Mouse (Mus musculus) kidney, postnatal 0 days (tissue): ENCODE measurements at regions not wholly inside any gene's neighbourhood (a gene's known extent, or its start where the extent isn't known, plus 50 kb on each side); places are given as distances from the start of the nearest gene placed in this dataset.
A peak's percentile ranks its signal among the peaks of the same experiment; 100 is the strongest.

ENCODE experiments used
- ATAC-seq: fragments of 200-750 bp; cut with Nextera tagmentation; replicated peaks from 2 replicates; pipeline ENCODE4 v1.8.0; 2017; ENCODE audit warnings: low read depth, moderate number of reproducible peaks, moderate TSS enrichment, moderate library complexity; ENCODE audit not compliant: low FRiP score
- DNase-seq: peaks from one replicate; pipeline ENCODE4 v3.0.0-alpha.2; 2016; ENCODE audit warnings: low spot score
- H3K27ac ChIP-seq: fragments of 300-500 bp; sonication (generic); 2 replicates; pipeline ENCODE4 v1.5.1; 2014; ENCODE audit warnings: mild to moderate bottlenecking
- H3K27me3 ChIP-seq: fragments of 300-500 bp; sonication (generic); 2 replicates; pipeline ENCODE4 v1.6.1; 2014; ENCODE audit warnings: low read length, mixed read lengths; ENCODE audit not compliant: insufficient read depth
- H3K36me3 ChIP-seq: fragments of 300-500 bp; sonication (generic); 2 replicates; pipeline ENCODE4 v1.6.1; 2014; ENCODE audit warnings: low read length, mixed read lengths; ENCODE audit not compliant: insufficient read depth
- H3K4me1 ChIP-seq: fragments of 300-500 bp; sonication (generic); replicated peaks from 2 replicates; pipeline ENCODE4 v1.6.1; 2014; ENCODE audit warnings: antibody characterized with exemption, low read length, mixed read lengths; ENCODE audit not compliant: insufficient read depth
- H3K4me2 ChIP-seq: fragments of 300-500 bp; sonication (generic); 2 replicates; pipeline ENCODE4 v1.6.1; 2014; ENCODE audit warnings: mild to moderate bottlenecking, low read length, moderate library complexity, mixed read lengths
- H3K4me3 ChIP-seq: fragments of 300-500 bp; sonication (generic); replicated peaks from 2 replicates; pipeline ENCODE4 v1.5.1; 2014; ENCODE audit warnings: low read depth, low read length
- H3K9ac ChIP-seq: fragments of 300-500 bp; sonication (generic); 2 replicates; pipeline ENCODE4 v1.6.1; 2014; ENCODE audit warnings: low read depth, low read length
- H3K9me3 ChIP-seq: fragments of 300-500 bp; sonication (generic); replicated peaks from 2 replicates; pipeline ENCODE4 v1.6.1; 2016; ENCODE audit warnings: low read length, inconsistent platforms, mixed read lengths
- CTCF ChIP-seq: IDR thresholded peaks from 2 replicates; pipeline ENCODE4 v1.5.1; 2016; ENCODE audit warnings: antibody characterized with exemption, low read depth, mild to moderate bottlenecking, moderate library complexity
- WGBS: fragments of 180-500 bp; shearing (Covaris S2); extraction: QIAGEN DNeasy Blood & Tissue Kit; methylation state at CpG from one replicate; pipeline ENCODE4 v1.1.7; 2014; 5-methylcytosine and 5-hydroxymethylcytosine counted together

DNA sequence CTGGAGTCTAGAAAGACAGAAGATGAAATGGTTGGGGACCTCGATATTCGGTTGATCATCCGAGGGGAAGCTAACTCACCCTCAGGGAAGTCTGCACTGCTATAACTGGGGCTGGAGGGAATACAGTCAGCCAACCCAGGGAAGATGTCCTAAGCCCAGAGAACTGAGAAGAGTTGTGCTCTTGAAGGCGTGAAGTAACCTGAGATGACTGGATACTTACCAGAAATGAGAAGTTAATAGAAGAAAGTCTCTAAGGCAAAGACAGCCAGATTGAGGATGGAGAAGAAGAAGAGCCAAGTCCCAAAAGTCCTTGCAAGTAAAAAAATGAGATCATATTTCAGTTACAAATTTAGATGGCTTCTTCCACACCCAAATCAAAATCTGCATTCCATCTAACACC, 146.5 kb upstream of the Usp24 start:
- no peak for TF ChIP-seq CTCF
- Histone ChIP-seq H3K4me3 (no peak overlapping the region), H3K9ac (no peak overlapping the region), H3K27ac (no peak overlapping the region), H3K36me3 (no peaks in the 10 kb centered on the region), H3K9me3 (no peaks in the 10 kb centered on the region), H3K4me1 (no peaks in the 10 kb centered on the region), H3K27me3 (no peaks in the 10 kb centered on the region), H3K4me2 (no peak overlapping the region)
- DNase-seq (peak; percentile 11), ATAC-seq (no peak)
- 92% methylated on average over 4 of the region's 4 CpGs for WGBS

GRCm38 (mm10) chr4:106170731-106171130, 145.3 kb upstream of the Usp24 start:
- Histone ChIP-seq H3K27me3 (no peaks in the 10 kb centered on the region), H3K4me1 (no peaks in the 10 kb centered on the region), H3K9ac (no peak overlapping the region), H3K27ac (no peak overlapping the region), H3K4me3 (no peak overlapping the region), H3K36me3 (no peaks in the 10 kb centered on the region), H3K4me2 (no peak overlapping the region), H3K9me3 (no peaks in the 10 kb centered on the region)
- DNase-seq (no peak), ATAC-seq (no peak)
- TF ChIP-seq CTCF: no peak
- WGBS: 91% methylated on average over 8 of the region's 8 CpGs

GRCm38 (mm10) chr4:106175352-106175751, 140.7 kb upstream of the Usp24 start:
- no peak overlapping the region for H3K4me3 ChIP-seq
- no peak overlapping the region for H3K4me2 ChIP-seq
- H3K4me1 ChIP-seq: no peaks in the 10 kb centered on the region
- ATAC-seq (no peak), DNase-seq (no peak)
- H3K36me3 ChIP-seq: no peaks in the 10 kb centered on the region
- no peaks in the 10 kb centered on the region for H3K27me3 ChIP-seq
- no peak overlapping the region for H3K9ac ChIP-seq
- WGBS: 56% methylated on average over 5 of the region's 5 CpGs
- no peak for TF ChIP-seq CTCF
- no peak overlapping the region for H3K27ac ChIP-seq
- H3K9me3 ChIP-seq: no peaks in the 10 kb centered on the region

DNA sequence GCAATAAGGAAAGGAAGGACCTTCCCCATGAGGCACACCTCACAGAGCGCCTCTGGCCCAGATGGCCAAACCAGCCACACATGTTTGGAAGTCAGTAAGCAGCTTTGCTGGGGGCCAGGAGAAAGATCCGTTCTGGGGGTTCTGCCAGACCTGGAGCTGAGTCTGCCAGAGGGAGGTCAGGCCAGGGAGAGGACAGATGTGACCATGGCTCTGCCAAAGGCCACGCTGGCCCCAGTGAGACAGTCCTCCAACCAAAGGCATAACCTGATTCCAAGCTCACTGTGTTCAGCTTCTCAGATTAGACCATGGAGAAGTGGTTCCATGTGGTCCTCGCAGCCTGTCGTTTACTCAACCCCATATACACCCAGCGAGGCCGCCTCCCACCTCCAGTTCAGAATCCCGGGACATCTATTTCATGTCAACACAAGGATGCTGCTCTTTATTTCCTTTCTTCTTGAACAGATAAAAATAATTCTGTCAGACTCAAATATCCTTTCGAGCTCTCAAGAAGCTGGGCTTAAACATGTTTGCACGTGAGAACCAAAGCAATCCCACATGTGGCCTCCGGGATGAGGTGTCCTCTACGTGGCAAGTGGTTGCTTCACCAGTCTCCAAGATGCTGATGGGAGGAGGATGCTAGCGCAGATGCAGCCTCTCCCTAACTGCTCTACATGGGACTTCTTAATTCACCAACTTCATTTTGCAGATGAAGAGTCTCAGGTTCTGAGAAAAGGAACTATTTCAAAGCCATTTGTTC, 130.1 kb upstream of the Usp24 start:
- no peaks in the 10 kb centered on the region for H3K4me1 ChIP-seq
- H3K4me3 ChIP-seq: no peak overlapping the region
- WGBS: 81% methylated on average over 13 of the region's 13 CpGs
- no peaks in the 10 kb centered on the region for H3K9me3 ChIP-seq
- ATAC-seq (no peak), DNase-seq (no peak)
- no peak overlapping the region for H3K9ac ChIP-seq
- no peak overlapping the region for H3K27ac ChIP-seq
- no peak for TF ChIP-seq CTCF
- H3K4me2 ChIP-seq: no peak overlapping the region
- no peaks in the 10 kb centered on the region for H3K27me3 ChIP-seq
- H3K36me3 ChIP-seq: no peaks in the 10 kb centered on the region

GRCm38 (mm10) chr4:106186684-106187083, 129.3 kb upstream of the Usp24 start:
- H3K9me3 ChIP-seq: no peaks in the 10 kb centered on the region
- no peaks in the 10 kb centered on the region for H3K27me3 ChIP-seq
- H3K4me2 ChIP-seq: no peak overlapping the region
- H3K4me3 ChIP-seq: no peak overlapping the region
- no peak overlapping the region for H3K27ac ChIP-seq
- H3K36me3 ChIP-seq: no peaks in the 10 kb centered on the region
- WGBS: 79% methylated on average over 7 of the region's 7 CpGs
- no peaks in the 10 kb centered on the region for H3K4me1 ChIP-seq
- no peak for DNase-seq
- no peak for ATAC-seq
- H3K9ac ChIP-seq: no peak overlapping the region
- TF ChIP-seq CTCF: no peak

- Histone ChIP-seq H3K4me3 (no peak overlapping the region), H3K27ac (no peak overlapping the region), H3K9me3 (no peaks in the 10 kb centered on the region), H3K4me1 (no peaks in the 10 kb centered on the region), H3K36me3 (no peaks in the 10 kb centered on the region), H3K9ac (no peak overlapping the region), H3K27me3 (no peaks in the 10 kb centered on the region), H3K4me2 (no peak overlapping the region)
- TF ChIP-seq CTCF: no peak
- 64% methylated on average over 4 of the region's 4 CpGs for WGBS
- ATAC-seq (no peak), DNase-seq (no peak)
Measured at GRCm38 (mm10) chr4:106190248-106190647, 125.8 kb upstream of the Usp24 start.

GRCm38 (mm10) chr4:106191331-106191730, 124.7 kb upstream of the Usp24 start:
- H3K4me3 ChIP-seq: no peak overlapping the region
- H3K27ac ChIP-seq: no peak overlapping the region
- H3K27me3 ChIP-seq: no peaks in the 10 kb centered on the region
- no peak for DNase-seq
- WGBS: 91% methylated on average over 8 of the region's 8 CpGs
- H3K36me3 ChIP-seq: no peaks in the 10 kb centered on the region
- H3K4me2 ChIP-seq: no peak overlapping the region
- ATAC-seq: no peak
- no peaks in the 10 kb centered on the region for H3K4me1 ChIP-seq
- H3K9me3 ChIP-seq: no peaks in the 10 kb centered on the region
- H3K9ac ChIP-seq: no peak overlapping the region
- no peak for TF ChIP-seq CTCF
